Mouse (Mus musculus) cerebellum, postnatal 10 days (tissue): ENCODE data around the gene Gm3233.
"Not testable (repeated sequence)": the region's sequence is repeated elsewhere in the genome, so short reads cannot be mapped to it uniquely, and the experiment has no call there.

Experiments used
- DNase-seq, 2 experiments: peaks; one replicate each; pipeline ENCODE4 v3.0.0; 2021; ENCODE audit warnings: mixed read lengths in 2 of 2

Gene Gm3233

GRCm38 (mm10) chr10:77759582-77759981 lies at the start of gene Gm3233:
Gene Gm3233, minus strand, starts transcription at chr10:77759682.
- not testable (repeated sequence) for DNase-seq

GRCm38 (mm10) chr10:77804095-77804494 lies 44.6 kb upstream of the Gm3233 start:
- no peak for DNase-seq

- no peak for DNase-seq
Observed at GRCm38 (mm10) chr10:77798921-77799508, 39.5 kb upstream of the Gm3233 start, which contains the start of gene Gm19668. Gene Gm19668, minus strand, starts transcription at chr10:77799133.

- DNase-seq, result peak; percentile 53 to 61
Observed at GRCm38 (mm10) chr10:77798164-77798920, 38.9 kb upstream of the Gm3233 start.

GRCm38 (mm10) chr10:77797677-77798076 lies 38.2 kb upstream of the Gm3233 start:
- no peak for DNase-seq

- DNase-seq, result no peak
Observed at GRCm38 (mm10) chr10:77794976-77795375, 35.5 kb upstream of the Gm3233 start, which contains the start of gene Gm9639. Gene Gm9639, minus strand, starts transcription at chr10:77795076.

GRCm38 (mm10) chr10:77788621-77789020 lies 29.1 kb upstream of the Gm3233 start:
- DNase-seq, result no peak

GRCm38 (mm10) chr10:77787876-77788275 lies 28.4 kb upstream of the Gm3233 start, which contains the start of gene Gm7137:
Gene Gm7137, minus strand, starts transcription at chr10:77788200.
- peak; percentile 26 to 31 for DNase-seq

- DNase-seq, result not testable (repeated sequence)
Observed at GRCm38 (mm10) chr10:77783396-77783795, 23.9 kb upstream of the Gm3233 start.

GRCm38 (mm10) chr10:77782442-77782841 lies 23.0 kb upstream of the Gm3233 start, which contains the start of gene Gm3250:
Gene Gm3250, minus strand, starts transcription at chr10:77782542.
- not testable (repeated sequence) for DNase-seq

- not testable (repeated sequence) for DNase-seq
Observed at GRCm38 (mm10) chr10:77776844-77777243, 17.4 kb upstream of the Gm3233 start, which contains the start of gene Gm7138. Gene Gm7138, minus strand, starts transcription at chr10:77776944.

- not testable (repeated sequence) for DNase-seq
Observed at GRCm38 (mm10) chr10:77772142-77772541, 12.7 kb upstream of the Gm3233 start.

- DNase-seq, result not testable (repeated sequence)
Observed at GRCm38 (mm10) chr10:77771225-77771624, 11.7 kb upstream of the Gm3233 start, which contains the start of gene Gm3238. Gene Gm3238, minus strand, starts transcription at chr10:77771325.

- DNase-seq, result no peak
Observed at GRCm38 (mm10) chr10:77769727-77770126, 10.2 kb upstream of the Gm3233 start.

- DNase-seq, result no peak
Observed at GRCm38 (mm10) chr10:77753448-77753847, 6.0 kb downstream of the Gm3233 start.

GRCm38 (mm10) chr10:77752312-77752711 lies 7.2 kb downstream of the Gm3233 start:
- not testable (repeated sequence) for DNase-seq

- not testable (repeated sequence) for DNase-seq
Observed at GRCm38 (mm10) chr10:77751254-77751653, 8.2 kb downstream of the Gm3233 start, which contains the start of gene Gm9736. Gene Gm9736, minus strand, starts transcription at chr10:77751354.

- peak; percentile 57 to 64 for DNase-seq
Observed at GRCm38 (mm10) chr10:77750686-77751085, 8.8 kb downstream of the Gm3233 start.

- DNase-seq, result peak; percentile 76 to 78
Observed at GRCm38 (mm10) chr10:77741924-77742688, 17.4 kb downstream of the Gm3233 start, which contains the start of gene Gm18596. Gene Gm18596, minus strand, starts transcription at chr10:77742638.

- no peak for DNase-seq
Observed at GRCm38 (mm10) chr10:77738929-77739328, 20.6 kb downstream of the Gm3233 start.

GRCm38 (mm10) chr10:77735928-77736327 lies 23.6 kb downstream of the Gm3233 start:
- no peak for DNase-seq

GRCm38 (mm10) chr10:77729241-77729640 lies 30.2 kb downstream of the Gm3233 start:
- peak; percentile 20 to 21 for DNase-seq

- peak; percentile 19 to 21 for DNase-seq
Observed at GRCm38 (mm10) chr10:77728280-77728679, 31.2 kb downstream of the Gm3233 start.
